Mouse (Mus musculus) olfactory bulb, adult 2 months (tissue): ENCODE data around the gene Akna.

ENCODE experiments used
- CTCF ChIP-seq: fragments of 200-500 bp; IDR thresholded peaks from 2 replicates; pipeline ENCODE4 v1.5.1; 2012; ENCODE audit warnings: low read depth, mild to moderate bottlenecking, low read length, moderate library complexity; ENCODE audit not compliant: insufficient read depth
- POLR2A ChIP-seq: fragments of 200-500 bp; IDR thresholded peaks from 2 replicates; pipeline ENCODE4 v1.6.1; 2012; ENCODE audit warnings: mild to moderate bottlenecking, low read depth, low read length, moderate library complexity; ENCODE audit not compliant: insufficient read depth

DNA sequence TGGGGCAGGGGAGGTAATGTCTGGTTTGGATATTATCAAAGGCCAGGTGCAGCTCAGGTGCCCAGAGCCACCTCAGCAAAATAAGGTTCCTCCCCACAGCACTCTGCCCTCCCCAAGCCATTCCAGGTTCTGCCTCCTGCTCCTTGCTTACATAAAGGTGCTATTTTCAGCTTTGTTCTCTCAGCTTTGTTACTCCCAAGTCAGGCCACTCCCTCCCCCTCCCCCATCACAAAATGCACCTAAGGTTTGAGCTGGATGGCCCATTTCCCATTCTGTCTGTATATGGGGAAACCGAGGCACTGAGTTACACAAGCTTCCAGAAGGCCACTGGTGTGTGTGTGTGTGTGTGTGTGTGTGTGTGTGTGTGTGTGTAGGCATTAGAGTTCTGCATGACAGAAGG is 20.1 kb upstream of the Akna start:
- TF ChIP-seq CTCF (no peak), POLR2A (no peak)
